Mouse (Mus musculus) adipose tissue, adult 10 weeks (tissue): ENCODE results near the gene Btnl1. TPM values are rescaled to one million over a fixed set of nuclear protein-coding genes. Genes with fewer than 3 reads are reported as not detected.

ENCODE experiments used
- polyA plus RNA-seq: library from polyadenylated mRNA; stranded (reverse); fragments of 350-450 nt; fragmentation: Illumina TruSeq; extraction: RNeasy Lipid Tissue Mini Kit (QIAGEN cat#74804); gene quantifications from one replicate; pipeline ENCODE4 v1.2.3, GENCODE M21; 2014; ENCODE audit warnings: low read depth, low replicate concordance

The Btnl1 gene
- polyA plus RNA-seq, result not detected

DNA sequence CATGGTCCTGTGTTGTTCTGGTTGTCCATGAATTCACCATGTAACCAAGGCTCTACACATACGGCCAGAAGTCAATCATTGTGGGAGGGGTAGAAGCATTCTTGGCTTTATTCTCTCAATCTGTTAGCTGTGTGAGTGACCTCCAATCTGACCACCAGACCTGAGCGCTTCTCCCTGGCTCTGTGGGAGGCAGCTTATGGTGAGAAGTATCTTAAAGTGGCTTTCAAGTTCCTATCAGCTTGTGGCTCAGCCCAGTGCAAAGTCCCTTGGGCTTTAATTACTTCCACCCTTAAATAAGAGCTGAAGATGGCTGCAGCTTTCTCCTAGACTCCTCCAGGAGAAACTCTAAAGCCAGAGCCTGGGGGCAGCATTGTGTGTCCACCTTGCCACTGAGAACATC, at the start of gene Btnl1:
Gene Btnl1 (plus strand): TSS at position 286 of the 400 bp plus-strand sequence.

DNA sequence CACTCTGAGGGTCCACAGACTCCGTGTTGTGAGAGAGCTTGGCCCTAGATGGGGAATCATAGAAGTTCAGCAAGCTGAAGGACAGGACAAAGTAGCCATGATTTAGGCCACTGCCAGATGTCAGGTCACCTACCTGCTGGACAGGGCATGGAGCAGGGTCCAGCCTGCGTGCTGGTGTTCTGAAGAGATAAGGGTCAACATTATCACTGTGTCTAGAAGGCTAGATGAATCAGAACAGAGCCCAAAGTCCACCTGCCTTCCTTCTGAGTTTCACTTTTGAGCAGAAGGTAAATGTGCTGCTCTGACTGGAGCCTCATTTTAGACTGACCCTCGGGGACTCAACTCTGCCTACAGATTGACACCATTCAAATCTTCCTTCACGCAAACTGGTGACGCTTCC, 22.4 kb upstream of the Btnl1 start, which contains the start of gene Btnl2:
Gene Btnl2 (plus strand): TSS at position 284 of the 400 bp plus-strand sequence.

DNA sequence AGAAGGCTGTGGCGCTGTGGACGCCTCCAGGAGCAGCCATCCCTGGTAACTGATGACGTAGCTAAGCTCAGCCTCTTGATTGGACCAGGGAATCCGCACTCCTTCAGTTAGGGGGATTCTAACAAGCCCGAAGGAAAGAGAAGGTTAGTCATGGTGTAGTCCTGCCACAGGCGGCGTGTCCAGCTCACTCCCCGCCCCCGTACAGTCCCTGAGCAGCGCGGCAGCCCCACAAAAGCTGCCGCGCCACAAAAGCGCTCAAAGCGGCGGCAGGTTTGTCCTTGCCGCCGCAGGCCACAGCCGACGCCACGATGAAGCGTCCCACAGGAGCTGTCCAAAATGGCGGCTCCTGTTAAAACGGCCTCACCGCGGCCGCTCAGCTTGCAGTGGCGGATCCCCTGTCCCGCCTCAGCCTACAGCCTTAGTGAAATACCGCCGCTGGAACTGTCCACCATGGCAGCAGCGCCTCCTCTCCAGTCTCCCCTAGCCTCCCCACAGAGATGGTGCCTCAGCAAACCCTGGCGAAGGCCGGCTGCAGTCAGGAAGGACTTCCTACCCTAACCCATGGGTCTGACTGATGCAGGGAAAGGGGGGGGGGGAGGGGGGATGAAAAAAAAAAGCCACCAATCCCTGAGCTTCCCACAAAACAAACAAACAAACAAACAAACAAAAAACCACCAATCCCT, 21.9 kb downstream of the Btnl1 start, which contains the start of gene BC051142:
Gene BC051142 (plus strand): TSS at position 110 of the 683 bp plus-strand sequence.

Other genes starting within 250 kb of the Btnl1 start
- gene H2-DMb2, start 233.8 kb upstream of the Btnl1 start, polyA plus RNA-seq, result 44.6 TPM
- 43.1 TPM for gene H2-DMb1, start 224.1 kb upstream of the Btnl1 start, polyA plus RNA-seq
- gene Tap1, start 189.6 kb upstream of the Btnl1 start, polyA plus RNA-seq, result 19.5 TPM
- gene Psmb9, start 189.4 kb upstream of the Btnl1 start, polyA plus RNA-seq, result 19.8 TPM
- 45.9 TPM for gene Psmb8, start 179.4 kb upstream of the Btnl1 start, polyA plus RNA-seq
- gene Tap2, start 173.6 kb upstream of the Btnl1 start, polyA plus RNA-seq, result 26.3 TPM
- 2.3 TPM for gene H2-Ob, start 138.2 kb upstream of the Btnl1 start, polyA plus RNA-seq
- gene H2-Ab1, start 119.4 kb upstream of the Btnl1 start, polyA plus RNA-seq, result 244 TPM
- gene H2-Aa, start 89.3 kb upstream of the Btnl1 start, polyA plus RNA-seq, result 369 TPM
- 265 TPM for gene H2-Eb1, start 71.3 kb upstream of the Btnl1 start, polyA plus RNA-seq
- not detected for gene H2-Eb2, start 51.5 kb upstream of the Btnl1 start, polyA plus RNA-seq
- gene Btnl2, start 22.3 kb upstream of the Btnl1 start, polyA plus RNA-seq, result 0.60 TPM
- gene BC051142, start 21.7 kb downstream of the Btnl1 start, polyA plus RNA-seq, result 20.9 TPM
- gene Btnl4, start 100.2 kb downstream of the Btnl1 start, polyA plus RNA-seq, result not detected
- gene Btnl6, start 140.2 kb downstream of the Btnl1 start, polyA plus RNA-seq, result not detected
- 9.9 TPM for gene Notch4, start 187.1 kb downstream of the Btnl1 start, polyA plus RNA-seq
- gene Gpsm3, start 212.7 kb downstream of the Btnl1 start, polyA plus RNA-seq, result 14.3 TPM
- 43.0 TPM for gene Pbx2, start 214.1 kb downstream of the Btnl1 start, polyA plus RNA-seq
- 5.1 TPM for gene Ager, start 220.7 kb downstream of the Btnl1 start, polyA plus RNA-seq
- 71.9 TPM for gene Rnf5, start 226.6 kb downstream of the Btnl1 start, polyA plus RNA-seq
- 88.3 TPM for gene Agpat1, start 227.1 kb downstream of the Btnl1 start, polyA plus RNA-seq
- gene Egfl8, start 238.8 kb downstream of the Btnl1 start, polyA plus RNA-seq, result 3.9 TPM